ENCODE assay signal across 8 mouse cellular contexts in genomic region chr9:116145231-116145641, GRCm38 (mm10). TPM values are rescaled to one million over a fixed set of nuclear protein-coding genes. Genes with fewer than 3 reads are reported as not detected.
DNase-seq lines count a peak whose midpoint lies in the region; ATAC-seq and TF ChIP-seq lines count a peak whose summit lies in the region.

No protein-coding gene starts in this region.

- 11% methylated on average over 10 of the region's 10 CpGs for WGBS in lung, adult 2 months
- 24% methylated on average over 10 of the region's 10 CpGs for WGBS in heart, embryonic 13.5 days
- 6% methylated on average over 10 of the region's 10 CpGs for WGBS in liver, embryonic 15.5 days (ENCODE audit: insufficient replicate concordance)
- WGBS in stomach, embryonic 15.5 days, result 21% methylated on average over 10 of the region's 10 CpGs

- no peaks in the 10 kb centered on the region for H3K27me3 ChIP-seq in heart, embryonic 13.5 days (replicated peaks)
- no peaks in the 10 kb centered on the region for H3K27me3 ChIP-seq in liver, embryonic 15.5 days
- H3K27me3 ChIP-seq in stomach, embryonic 15.5 days (replicated peaks), result no peaks in the 10 kb centered on the region

- no peak for TF ChIP-seq POLR2A in lung, adult 2 months (IDR thresholded peaks at IDR 0.05; ENCODE audit: borderline replicate concordance, extremely low read depth, low read depth, low read length)

- H3K4me3 ChIP-seq in lung, adult 2 months (replicated peaks; ENCODE audit: extremely low read depth, low read depth, low read length), result no peak overlapping the region
- no peak overlapping the region for H3K4me3 ChIP-seq in heart, embryonic 13.5 days
- H3K4me3 ChIP-seq in liver, embryonic 15.5 days (replicated peaks), result no peak overlapping the region
- no peak overlapping the region for H3K4me3 ChIP-seq in stomach, embryonic 15.5 days (replicated peaks)

- no peak for ATAC-seq in heart, embryonic 13.5 days (ENCODE audit: extremely low read depth, insufficient number of reproducible peaks, low FRiP score, low TSS enrichment)
- ATAC-seq in liver, embryonic 15.5 days (ENCODE audit: insufficient read depth), result peak; percentile 53
- ATAC-seq in stomach, embryonic 15.5 days (ENCODE audit: insufficient read depth, low FRiP score, low read depth), result peak; percentile 43; the same call in 1 of the 2 replicates

- H3K4me2 ChIP-seq in heart, embryonic 13.5 days, result peak overlapping the region; percentile 2; the same call in 1 of the 2 replicates
- H3K4me2 ChIP-seq in liver, embryonic 15.5 days, result 0 out of 2 replicates have a peak overlapping the region, but pooled peaks have one; percentile 15
- no peak overlapping the region for H3K4me2 ChIP-seq in stomach, embryonic 15.5 days

- H3K27ac ChIP-seq in heart, embryonic 13.5 days (replicated peaks), result peak overlapping the region; percentile 87
- 0 out of 2 replicates have a peak overlapping the region, but pooled peaks have one; percentile 38 for H3K27ac ChIP-seq in liver, embryonic 15.5 days (replicated peaks)
- peak overlapping the region; percentile 37; the same call in 1 of the 2 replicates for H3K27ac ChIP-seq in stomach, embryonic 15.5 days

- H3K9me3 ChIP-seq in heart, embryonic 13.5 days, result no peaks in the 10 kb centered on the region
- H3K9me3 ChIP-seq in liver, embryonic 15.5 days (replicated peaks), result no peaks in the 10 kb centered on the region
- H3K9me3 ChIP-seq in stomach, embryonic 15.5 days, result no peaks in the 10 kb centered on the region

- H3K36me3 ChIP-seq in heart, embryonic 13.5 days, result peaks cover 6% of the 10 kb centered on the region
- no peaks in the 10 kb centered on the region for H3K36me3 ChIP-seq in liver, embryonic 15.5 days (replicated peaks)
- H3K36me3 ChIP-seq in stomach, embryonic 15.5 days, result no peaks in the 10 kb centered on the region

- peaks cover 32% of the 10 kb centered on the region for H3K4me1 ChIP-seq in lung, adult 2 months (ENCODE audit: control insufficient read depth, insufficient read depth, low read length)
- peaks cover 53% of the 10 kb centered on the region for H3K4me1 ChIP-seq in heart, embryonic 13.5 days
- H3K4me1 ChIP-seq in liver, embryonic 15.5 days (replicated peaks), result peaks cover 22% of the 10 kb centered on the region
- H3K4me1 ChIP-seq in stomach, embryonic 15.5 days, result peaks cover 10% of the 10 kb centered on the region; the same call in 1 of the 2 replicates

- DNase-seq in lung, adult 18-20 months, result peak; percentile 59 to 68
- DNase-seq in lung, adult 2 months, result no peak
- DNase-seq in c-Kit-positive CD71-positive TER-119-positive erythroid progenitor cells, embryonic 14.5 days (ENCODE audit: low spot score), result no peak
- DNase-seq in left cerebral cortex, adult 18-20 months (ENCODE audit: low spot score in 2 of 2), result no peak
- DNase-seq in cerebellum, postnatal 36 days, result no peak

- peak overlapping the region; percentile 44 for H3K9ac ChIP-seq in heart, embryonic 13.5 days
- no peak overlapping the region for H3K9ac ChIP-seq in liver, embryonic 15.5 days
- H3K9ac ChIP-seq in stomach, embryonic 15.5 days, result no peak overlapping the region

- TF ChIP-seq CTCF in lung, adult 2 months (IDR thresholded peaks at IDR 0.05; ENCODE audit: insufficient read depth, low read length), result no peak

RNA-seq across cellular contexts. Expression of gene Tgfbr2, which starts 29.9 kb away (rescaled TPM):
- 135 and 146 TPM in 2 replicates for polyA plus RNA-seq in lung, adult 2 months (2012; rRNA removed)
- 17.2 and 19.0 TPM in 2 replicates for polyA plus RNA-seq in heart, embryonic 13.5 days (2015; fragmentation: Nextera tagmentation; extraction: Ambion mirVana)
- 6.5 and 6.6 TPM in 2 replicates for polyA plus RNA-seq in liver, embryonic 15.5 days (2015; fragmentation: Nextera tagmentation; extraction: Ambion mirVana)
- polyA plus RNA-seq in stomach, embryonic 15.5 days (2015; fragmentation: Nextera tagmentation; extraction: Ambion mirVana), result 30.8 and 32.6 TPM in 2 replicates
- total RNA-seq in left cerebral cortex, adult 18-20 months (2021), result 10 to 100 TPM; 12.4 to 13.1 TPM

Comparison
In these comparisons a context has a peak if more than half of its experiments do, and no peak if none do; other contexts are left out.
1. DNase-seq: peak in lung, adult 18-20 months (2 of 2); none in lung, adult 2 months (single experiment), c-Kit-positive CD71-positive TER-119-positive erythroid progenitor cells, embryonic 14.5 days (single experiment), left cerebral cortex, adult 18-20 months (0 of 2) and cerebellum, postnatal 36 days (0 of 2).
2. H3K27ac ChIP-seq: peak in every context shown above with its lines; median percentile 87 in heart, embryonic 13.5 days; 38 in liver, embryonic 15.5 days; 37 in stomach, embryonic 15.5 days.